Mouse (Mus musculus) intestine, embryonic 15.5 days (tissue): Measurements from ENCODE around the gene Stap2. TPM values are rescaled to one million over a fixed set of nuclear protein-coding genes. Genes with fewer than 3 reads are reported as not detected.

Experiments used
- ATAC-seq: fragments of 200-750 bp; cut with Nextera tagmentation; 2 replicates; pipeline ENCODE4 v1.8.0; 2017; ENCODE audit warnings: moderate TSS enrichment, moderate library complexity
- H3K27ac ChIP-seq: fragments of 300-500 bp; sonication (generic); 2 replicates; pipeline ENCODE4 v1.5.1; 2015; ENCODE audit warnings: mild to moderate bottlenecking, inconsistent platforms
- H3K27me3 ChIP-seq: fragments of 300-500 bp; sonication (generic); replicated peaks from 2 replicates; pipeline ENCODE4 v1.6.1; 2015; ENCODE audit warnings: inconsistent platforms
- H3K36me3 ChIP-seq: fragments of 300-500 bp; sonication (generic); 2 replicates; pipeline ENCODE4 v1.6.1; 2015; ENCODE audit warnings: inconsistent platforms
- H3K4me1 ChIP-seq: fragments of 300-500 bp; sonication (generic); replicated peaks from 2 replicates; pipeline ENCODE4 v1.6.1; 2015; ENCODE audit warnings: inconsistent platforms
- H3K4me2 ChIP-seq: fragments of 300-500 bp; sonication (generic); replicated peaks from 2 replicates; pipeline ENCODE4 v1.6.1; 2015; ENCODE audit warnings: mild to moderate bottlenecking, inconsistent platforms
- H3K4me3 ChIP-seq: fragments of 300-500 bp; sonication (generic); replicated peaks from 2 replicates; pipeline ENCODE4 v1.5.1; 2015; ENCODE audit warnings: inconsistent platforms
- H3K9ac ChIP-seq: fragments of 300-500 bp; sonication (generic); 2 replicates; pipeline ENCODE4 v1.6.1; 2015; ENCODE audit warnings: inconsistent platforms
- H3K9me3 ChIP-seq: fragments of 300-500 bp; sonication (generic); 2 replicates; pipeline ENCODE4 v1.6.1; 2016; ENCODE audit warnings: inconsistent platforms
- whole genome bisulfite sequencing: fragments of 180-500 bp; shearing (Covaris S2); methylation state at CpG from one replicate; pipeline ENCODE4 v1.1.7; 2015; 5-methylcytosine and 5-hydroxymethylcytosine counted together
- polyA plus RNA-seq: library from polyadenylated mRNA; unstranded; fragments of >200 nt; fragmentation: Nextera tagmentation; extraction: Ambion mirVana; gene quantifications from 2 replicates; pipeline ENCODE4 v1.2.1, GENCODE M21; 2015

Gene Stap2
- polyA plus RNA-seq = 40.3 and 45.8 TPM in 2 replicates

DNA sequence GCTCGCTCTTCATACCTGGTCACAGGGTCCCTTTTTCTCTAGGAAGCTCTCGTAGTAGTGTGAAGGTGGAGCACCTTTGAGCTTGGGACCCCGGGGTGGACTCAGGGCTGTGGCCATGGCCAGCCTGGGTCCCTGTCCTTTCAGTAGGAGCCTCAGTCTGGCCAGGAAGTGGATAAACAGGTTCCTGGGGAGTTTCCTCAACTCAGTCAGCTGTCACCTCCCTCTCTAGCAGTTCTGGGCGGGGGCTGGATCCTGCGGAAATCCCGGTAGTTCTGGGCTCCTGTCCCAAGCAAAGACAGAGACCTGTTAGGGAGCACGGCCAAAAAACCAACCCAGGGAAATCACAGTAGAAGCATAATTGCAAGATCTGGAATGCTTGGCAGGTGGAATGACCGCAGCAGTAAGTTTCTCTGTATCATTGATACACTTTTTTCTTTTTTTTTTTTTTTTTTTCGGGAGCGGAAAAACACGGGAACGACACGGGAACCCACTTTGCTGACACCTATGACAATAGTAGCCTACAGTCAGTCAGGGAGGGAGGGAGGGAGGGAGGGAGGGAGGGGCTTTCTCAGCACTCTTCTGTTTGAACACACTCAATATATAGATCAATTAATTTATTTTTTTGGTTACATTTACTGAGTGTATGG is at the start of gene Stap2, which contains the start of gene Mpnd:
TSS of gene Stap2 (minus strand) at position 170 of the 647 bp plus-strand sequence.
TSS of gene Mpnd (plus strand) at position 297 of the 647 bp plus-strand sequence.
- peak within 1 kb of the TSS; percentile 50 for H3K9ac ChIP-seq
- ATAC-seq = peak; percentile 15; the same call in 1 of the 2 replicates
- H3K36me3 ChIP-seq = no peaks in the 10 kb centered on the region; the same call in 1 of the 2 replicates
- H3K27ac ChIP-seq = peak within 1 kb of the TSS; percentile 71; the same call in 1 of the 2 replicates
- H3K4me2 ChIP-seq = peak within 1 kb of the TSS; percentile 58
- H3K4me3 ChIP-seq = peak within 1 kb of the TSS; percentile 40
- H3K9me3 ChIP-seq = no peaks in the 10 kb centered on the region
- H3K27me3 ChIP-seq = no peaks in the 10 kb centered on the region
- WGBS = 28% methylated on average over 13 of the region's 13 CpGs
- peaks cover 18% of the 10 kb centered on the region for H3K4me1 ChIP-seq

DNA sequence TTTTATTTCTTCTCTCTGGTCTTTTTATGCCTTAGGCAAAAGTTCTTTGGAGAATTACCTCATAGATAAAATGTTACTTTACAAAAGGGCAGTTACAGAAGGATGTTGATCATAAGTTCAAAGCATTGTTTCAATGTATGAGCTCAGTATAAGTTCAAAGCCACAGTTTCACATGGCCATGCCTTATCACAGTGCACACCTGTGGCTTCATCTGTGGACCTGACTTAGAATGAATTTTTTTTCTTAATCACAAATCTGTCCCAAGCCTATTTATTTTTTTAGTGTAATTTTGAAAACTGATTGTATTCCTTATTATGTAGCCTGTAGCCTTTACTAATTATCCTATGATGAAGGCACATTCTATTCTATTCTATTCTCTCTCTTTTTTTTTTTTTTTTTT is 49.6 kb upstream of the Stap2 start:
- no peak overlapping the region for H3K4me3 ChIP-seq
- no peak overlapping the region for H3K4me2 ChIP-seq
- H3K9me3 ChIP-seq = no peaks in the 10 kb centered on the region
- no peak for ATAC-seq
- no peak overlapping the region for H3K27ac ChIP-seq
- no peaks in the 10 kb centered on the region for H3K4me1 ChIP-seq
- H3K27me3 ChIP-seq = no peaks in the 10 kb centered on the region
- H3K36me3 ChIP-seq = peaks cover 48% of the 10 kb centered on the region
- no peak overlapping the region for H3K9ac ChIP-seq

GRCm38 (mm10) chr17:56051369-56051768 is 46.0 kb upstream of the Stap2 start:
- no peak for ATAC-seq
- Histone ChIP-seq H3K4me3 (no peak overlapping the region), H3K4me2 (no peak overlapping the region), H3K9me3 (no peaks in the 10 kb centered on the region), H3K9ac (no peak overlapping the region), H3K27ac (no peak overlapping the region), H3K27me3 (no peaks in the 10 kb centered on the region), H3K4me1 (no peaks in the 10 kb centered on the region), H3K36me3 (peaks cover 44% of the 10 kb centered on the region)
- WGBS = 80% methylated on average over 5 of the region's 5 CpGs

DNA sequence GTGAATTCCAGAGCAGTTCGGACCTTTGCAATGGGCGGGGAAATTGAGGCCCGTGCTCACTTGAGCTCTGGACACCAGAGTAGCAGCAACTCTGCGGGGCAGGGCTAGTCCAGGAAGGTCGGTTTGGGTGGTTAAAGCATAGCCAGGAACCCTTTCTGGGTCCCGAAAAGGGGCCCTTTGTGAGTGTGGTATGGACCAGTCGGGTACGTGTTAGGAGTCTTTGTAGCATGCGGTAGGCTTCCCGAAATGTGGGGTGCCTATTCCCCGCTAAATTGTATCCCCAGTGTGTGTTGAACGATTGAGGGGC is 35.4 kb upstream of the Stap2 start:
- under 1% methylated on average over 12 of the region's 12 CpGs for WGBS

GRCm38 (mm10) chr17:56040030-56040856 is 34.9 kb upstream of the Stap2 start, which contains the start of gene Chaf1a:
Gene Chaf1a, plus strand, starts transcription at chr17:56040439.
- peaks cover 10% of the 10 kb centered on the region for H3K4me1 ChIP-seq
- peak within 1 kb of the TSS; percentile 92 for H3K9ac ChIP-seq
- WGBS = under 1% methylated on average over 68 of the region's 68 CpGs
- H3K4me2 ChIP-seq = peak within 1 kb of the TSS; percentile 84
- no peaks in the 10 kb centered on the region for H3K36me3 ChIP-seq
- H3K4me3 ChIP-seq = peak within 1 kb of the TSS; percentile 88
- H3K27me3 ChIP-seq = no peaks in the 10 kb centered on the region
- H3K27ac ChIP-seq = peak within 1 kb of the TSS; percentile 90
- ATAC-seq = peak; percentile 89
- H3K9me3 ChIP-seq = no peaks in the 10 kb centered on the region

More for the DNA sequence above, 35.4 kb upstream of the Stap2 start:
- 0 out of 2 replicates have a peak, but pooled peaks cover 9% of the 10 kb centered on the region for H3K4me1 ChIP-seq
- H3K9ac ChIP-seq = peak overlapping the region; percentile 92
- H3K9me3 ChIP-seq = no peaks in the 10 kb centered on the region
- peak overlapping the region; percentile 84 for H3K4me2 ChIP-seq
- H3K27me3 ChIP-seq = no peaks in the 10 kb centered on the region
- H3K36me3 ChIP-seq = peaks cover 4% of the 10 kb centered on the region; the same call in 1 of the 2 replicates
- H3K4me3 ChIP-seq = peak overlapping the region; percentile 88
- ATAC-seq = no peak
- H3K27ac ChIP-seq = peak overlapping the region; percentile 90

- H3K27me3 ChIP-seq = no peaks in the 10 kb centered on the region
- peak overlapping the region; percentile 84 for H3K4me2 ChIP-seq
- H3K9ac ChIP-seq = no peak overlapping the region
- no peak overlapping the region for H3K27ac ChIP-seq
- WGBS = 76% methylated on average over 4 of the region's 4 CpGs
- no peaks in the 10 kb centered on the region for H3K9me3 ChIP-seq
- H3K36me3 ChIP-seq = 0 out of 2 replicates have a peak, but pooled peaks cover 4% of the 10 kb centered on the region
- ATAC-seq = no peak
- H3K4me1 ChIP-seq = peaks cover 18% of the 10 kb centered on the region
- H3K4me3 ChIP-seq = no peak overlapping the region; the same call in 1 of the 2 replicates
Observed at GRCm38 (mm10) chr17:56039345-56039744, 34.0 kb upstream of the Stap2 start.

GRCm38 (mm10) chr17:56038583-56039261 is 33.3 kb upstream of the Stap2 start:
- Histone ChIP-seq H3K9ac (no peak overlapping the region), H3K4me2 (no peak overlapping the region), H3K36me3 (peaks cover 7% of the 10 kb centered on the region; the same call in 1 of the 2 replicates), H3K4me3 (no peak overlapping the region), H3K27me3 (no peaks in the 10 kb centered on the region), H3K27ac (no peak overlapping the region), H3K4me1 (peaks cover 24% of the 10 kb centered on the region), H3K9me3 (no peaks in the 10 kb centered on the region)
- WGBS = 87% methylated on average over 8 of the region's 8 CpGs
- no peak for ATAC-seq

- H3K4me1 ChIP-seq = peaks cover 37% of the 10 kb centered on the region
- no peaks in the 10 kb centered on the region for H3K27me3 ChIP-seq
- peak overlapping the region; percentile 53 for H3K4me2 ChIP-seq
- no peaks in the 10 kb centered on the region for H3K9me3 ChIP-seq
- 34% methylated on average over 13 of the region's 13 CpGs for WGBS
- H3K27ac ChIP-seq = no peak overlapping the region
- H3K36me3 ChIP-seq = peaks cover 7% of the 10 kb centered on the region; the same call in 1 of the 2 replicates
- 0 out of 2 replicates have a peak overlapping the region, but pooled peaks have one; percentile 21 for H3K9ac ChIP-seq
- peak overlapping the region; percentile 71 for H3K4me3 ChIP-seq
- ATAC-seq = peak; percentile 9
Observed at GRCm38 (mm10) chr17:56036901-56037287, 31.5 kb upstream of the Stap2 start.

- no peaks in the 10 kb centered on the region for H3K27me3 ChIP-seq
- H3K4me1 ChIP-seq = peaks cover 36% of the 10 kb centered on the region
- no peaks in the 10 kb centered on the region for H3K9me3 ChIP-seq
- WGBS = under 1% methylated on average over 74 of the region's 74 CpGs
- H3K4me3 ChIP-seq = peak within 1 kb of the TSS; percentile 71
- peaks cover 7% of the 10 kb centered on the region; the same call in 1 of the 2 replicates for H3K36me3 ChIP-seq
- H3K9ac ChIP-seq = peak within 1 kb of the TSS; percentile 85
- peak; percentile 89 for ATAC-seq
- peak within 1 kb of the TSS; percentile 84 for H3K27ac ChIP-seq
- peak within 1 kb of the TSS; percentile 58 for H3K4me2 ChIP-seq
Observed at GRCm38 (mm10) chr17:56036176-56036900, 31.0 kb upstream of the Stap2 start, which contains the start of gene Sh3gl1. Gene Sh3gl1, minus strand, starts transcription at chr17:56036635.

- 54% methylated on average over 4 of the region's 4 CpGs for WGBS
- no peak overlapping the region for H3K27ac ChIP-seq
- peaks cover 7% of the 10 kb centered on the region; the same call in 1 of the 2 replicates for H3K36me3 ChIP-seq
- H3K9ac ChIP-seq = peak overlapping the region; percentile 27; the same call in 1 of the 2 replicates
- H3K9me3 ChIP-seq = no peaks in the 10 kb centered on the region
- H3K4me2 ChIP-seq = peak overlapping the region; percentile 58
- ATAC-seq = no peak
- H3K4me1 ChIP-seq = peaks cover 36% of the 10 kb centered on the region
- peak overlapping the region; percentile 71 for H3K4me3 ChIP-seq
- H3K27me3 ChIP-seq = no peaks in the 10 kb centered on the region
Observed at GRCm38 (mm10) chr17:56035216-56035615, 29.8 kb upstream of the Stap2 start.

DNA sequence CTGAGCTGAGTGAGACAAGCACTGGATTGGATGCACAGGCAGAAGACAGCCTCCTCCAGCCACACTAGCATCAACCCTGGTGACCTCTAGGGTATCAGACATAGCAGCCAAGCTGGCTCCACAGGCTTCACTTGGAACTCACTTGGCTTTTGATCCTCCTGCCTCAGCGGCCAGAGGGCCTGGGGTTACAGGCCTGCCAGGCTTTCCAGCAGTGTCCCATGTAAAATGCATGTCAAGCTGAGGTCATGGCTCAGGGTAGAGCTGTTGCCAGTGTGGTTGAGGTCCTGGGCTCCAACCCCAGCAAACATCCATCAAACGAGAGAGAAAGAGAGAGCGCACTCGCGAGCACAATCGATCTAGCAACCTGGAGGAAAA is 29.3 kb upstream of the Stap2 start:
- Histone ChIP-seq H3K9ac (peak overlapping the region; percentile 27; the same call in 1 of the 2 replicates), H3K9me3 (no peaks in the 10 kb centered on the region), H3K27me3 (no peaks in the 10 kb centered on the region), H3K27ac (no peak overlapping the region), H3K4me1 (peaks cover 36% of the 10 kb centered on the region), H3K4me2 (peak overlapping the region; percentile 58), H3K36me3 (peaks cover 9% of the 10 kb centered on the region; the same call in 1 of the 2 replicates), H3K4me3 (peak overlapping the region; percentile 71; the same call in 1 of the 2 replicates)
- ATAC-seq = no peak
- 85% methylated on average over 6 of the region's 6 CpGs for WGBS
